Mouse (Mus musculus) left cerebral cortex, adult 18-20 months (tissue): ENCODE data around the gene Smim4. TPM values are rescaled to one million over a fixed set of nuclear protein-coding genes. Genes with fewer than 3 reads are reported as not detected.

Source experiments
- DNase-seq, 2 experiments: peaks; one replicate each; pipeline ENCODE4 v3.0.0; 2021 to 2022; ENCODE audit warnings: low spot score in 2 of 2, mixed read lengths in 1 of 2
- total RNA-seq, 2 experiments: library from RNA; stranded (reverse); gene quantifications; 2 replicates each; pipeline ENCODE4 v1.2.3; 2021

Smim4 gene
- total RNA-seq, 2 experiments from 2014 or later = 22.8 to 29.7 TPM

GRCm38 (mm10) chr14:31139666-31140065 lies 10.9 kb upstream of the Smim4 start:
- no peak for DNase-seq

DNA sequence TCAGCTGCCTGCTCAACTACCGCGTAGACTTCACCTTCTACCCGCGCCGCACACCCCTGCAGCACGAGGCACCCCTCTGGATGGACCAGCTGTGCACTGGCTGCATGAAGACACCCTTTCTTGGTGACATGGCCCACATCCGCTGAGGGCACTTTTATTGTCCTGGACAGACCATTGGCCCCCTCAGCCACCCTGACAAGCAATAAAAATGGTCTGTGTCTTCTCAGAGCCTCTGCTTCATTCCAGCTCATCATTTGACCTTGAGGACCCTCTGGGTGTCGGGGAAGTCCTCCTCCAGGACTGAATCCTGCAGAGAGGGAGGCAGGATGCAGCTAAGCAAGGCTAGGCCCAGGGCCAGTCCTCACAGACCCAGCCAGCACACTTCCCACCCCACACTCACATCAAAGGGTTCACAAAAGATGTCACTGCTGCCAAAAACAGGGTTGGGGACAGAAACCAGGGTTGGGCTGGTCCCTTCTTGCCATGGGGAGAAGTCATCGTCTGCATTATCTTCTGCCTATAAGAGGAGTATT lies 10.2 kb upstream of the Smim4 start:
- no peak for DNase-seq

GRCm38 (mm10) chr14:31138219-31138896 lies 9.6 kb upstream of the Smim4 start:
- DNase-seq = no peak

- no peak for DNase-seq
These were observed 9.0 kb upstream of the Smim4 start for GRCm38 (mm10) chr14:31137791-31138190.

DNA sequence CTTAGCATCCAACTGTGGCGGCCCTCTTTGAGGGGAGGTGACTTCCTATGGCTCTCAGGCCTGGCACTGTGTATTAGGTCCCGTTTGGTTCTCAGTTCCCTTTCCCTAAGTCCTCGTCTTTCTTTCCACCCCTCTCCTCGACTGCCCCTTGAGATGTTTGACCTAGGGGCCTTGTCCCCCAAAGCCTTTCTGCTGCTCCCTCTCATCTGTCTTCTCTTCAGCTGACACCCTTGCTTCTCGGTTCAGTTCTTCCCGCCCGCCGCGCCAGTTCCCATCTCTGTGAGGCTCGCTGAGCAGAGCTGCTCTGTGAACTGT lies 8.5 kb upstream of the Smim4 start:
- no peak for DNase-seq

- DNase-seq = no peak
These were observed 7.9 kb upstream of the Smim4 start for GRCm38 (mm10) chr14:31136411-31137280.

- no peak for DNase-seq
These were observed 7.0 kb upstream of the Smim4 start for GRCm38 (mm10) chr14:31135495-31136410.

- DNase-seq = no peak
These were observed 5.6 kb upstream of the Smim4 start for GRCm38 (mm10) chr14:31134015-31135000.

DNA sequence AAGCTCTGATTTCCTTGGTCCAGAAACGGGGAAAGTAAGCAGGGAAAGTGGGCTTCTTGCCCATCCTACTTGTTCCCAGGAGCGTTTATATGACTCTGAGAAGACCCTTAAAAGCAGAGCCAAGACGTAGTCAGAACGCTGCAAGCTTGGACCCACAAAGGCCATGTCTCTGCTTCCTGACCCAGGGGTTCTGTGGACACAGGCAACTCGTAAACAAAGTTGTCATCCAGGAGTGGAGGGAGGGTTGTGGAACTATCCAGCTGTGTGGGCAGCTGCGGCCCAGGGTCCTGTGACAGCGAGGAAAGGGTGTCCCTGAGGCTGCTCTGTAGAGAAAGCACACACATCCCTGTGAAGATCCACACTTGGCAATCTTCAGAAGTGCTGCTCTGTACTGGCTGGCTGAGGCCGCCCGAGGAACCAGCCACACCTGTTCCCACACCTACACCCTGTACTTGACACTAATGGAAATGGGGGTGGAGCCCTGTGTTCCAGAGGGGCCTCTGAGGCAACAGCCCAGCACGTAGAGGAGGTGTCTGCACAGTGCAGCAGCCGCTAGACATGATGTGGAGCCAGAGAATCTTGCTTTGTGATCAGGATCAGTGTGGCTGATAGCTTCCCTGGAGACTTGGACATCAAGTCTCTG lies 4.4 kb upstream of the Smim4 start:
- no peak for DNase-seq

- DNase-seq = no peak
These were observed 3.8 kb upstream of the Smim4 start for GRCm38 (mm10) chr14:31132491-31132975.

- DNase-seq = no peak
These were observed 3.3 kb upstream of the Smim4 start for GRCm38 (mm10) chr14:31132031-31132430.

DNA sequence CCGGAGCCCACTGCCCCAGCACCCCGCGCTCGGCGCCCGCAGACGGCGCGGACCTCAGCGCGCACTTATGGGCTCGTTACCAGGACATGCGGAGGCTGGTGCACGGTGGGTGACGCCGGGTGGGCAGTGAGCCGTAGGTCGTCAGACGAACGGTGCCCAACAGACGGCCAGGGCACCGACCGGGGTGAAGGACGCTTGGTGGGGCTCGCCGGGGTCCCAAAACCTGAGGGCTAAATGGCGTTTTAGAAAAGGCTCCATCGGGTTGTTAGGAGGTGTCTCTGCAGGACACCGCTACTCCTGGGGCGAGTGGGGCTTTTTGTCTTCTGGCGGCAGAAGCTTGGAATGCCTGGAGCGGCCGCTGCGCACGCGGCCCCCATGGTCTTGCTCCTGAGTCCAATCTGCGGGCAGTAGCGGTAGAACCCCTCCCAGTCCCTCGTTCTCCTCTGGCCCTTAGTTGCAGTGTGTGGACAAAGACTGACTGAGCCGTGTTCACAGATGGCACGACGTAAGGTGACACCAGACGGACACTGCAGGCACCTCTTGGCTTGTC lies 2.6 kb upstream of the Smim4 start:
- DNase-seq = no peak

- peak; percentile 40 to 54 for DNase-seq
These were observed 1.8 kb upstream of the Smim4 start, which contains the start of gene Nt5dc2 for GRCm38 (mm10) chr14:31130236-31131220. TSS of gene Nt5dc2 (plus strand) at chr14:31131053.

- no peak for DNase-seq
These were observed 825 bp upstream of the Smim4 start for GRCm38 (mm10) chr14:31129326-31130235.

DNA sequence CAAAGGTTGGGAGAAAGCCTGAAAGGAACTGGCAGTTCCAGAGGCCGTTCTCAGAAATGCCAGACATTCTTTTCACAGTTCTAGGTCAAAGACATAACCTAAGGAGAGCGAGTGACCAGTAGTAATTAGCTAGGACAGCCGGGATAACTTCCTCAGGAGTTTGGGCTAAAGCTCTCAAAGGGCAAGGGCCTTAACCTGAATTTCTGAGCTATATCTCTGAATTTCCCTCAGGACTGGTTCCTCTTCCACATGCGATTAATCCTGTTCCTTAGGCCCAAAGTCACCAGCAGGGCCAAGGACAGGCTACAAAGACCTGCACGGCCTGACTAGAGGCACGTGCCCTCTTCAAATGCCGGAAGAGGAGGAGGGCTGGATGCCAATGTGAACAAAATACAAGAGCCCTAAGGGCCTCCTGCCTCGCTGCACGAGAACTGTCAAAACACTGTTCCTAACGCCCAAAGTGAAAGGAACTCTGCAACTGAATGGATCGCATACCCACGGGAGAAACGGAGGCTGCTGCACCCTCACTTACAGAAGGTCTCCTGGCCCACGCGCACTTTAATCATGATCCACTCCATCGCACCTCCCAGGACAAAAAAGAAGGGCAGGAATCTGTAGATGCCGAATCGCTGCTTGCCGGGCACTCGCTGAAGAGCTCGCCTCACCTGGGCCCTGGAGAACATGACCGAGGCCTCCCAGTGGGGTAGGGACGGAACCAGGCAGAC lies 493 bp downstream of the Smim4 start:
- no peak for DNase-seq

- no peak for DNase-seq
These were observed 1.9 kb downstream of the Smim4 start for GRCm38 (mm10) chr14:31126826-31127225.
